Mouse (Mus musculus): Measurements from ENCODE around the gene Olfr170.
"Not testable (repeated sequence)": the region's sequence is repeated elsewhere in the genome, so short reads cannot be mapped to it uniquely, and the experiment has no call there.

The Olfr170 gene

GRCm38 (mm10) chr16:19611782-19612181 is at the start of gene Olfr170:
Gene Olfr170 (minus strand): TSS chr16:19611882.
- not testable (repeated sequence) for DNase-seq

- DNase-seq: no peak
Measured at GRCm38 (mm10) chr16:19629816-19630215, 18.1 kb upstream of the Olfr170 start, which contains the start of gene Olfr171. Gene Olfr171 (minus strand): TSS chr16:19629916.

GRCm38 (mm10) chr16:19603166-19603565 is 8.5 kb downstream of the Olfr170 start:
- no peak for DNase-seq

- DNase-seq: not testable (repeated sequence)
Measured at GRCm38 (mm10) chr16:19571709-19572108, 40.0 kb downstream of the Olfr170 start, which contains the start of gene Olfr169. Gene Olfr169 (minus strand): TSS chr16:19571809.

Data from kidney, adult 18-20 months (tissue).